ENCODE assay signal across 18 mouse cellular contexts in genomic region chr6:127365246-127365645, GRCm38 (mm10).
A peak's percentile ranks its signal among the peaks of the same experiment; 100 is the strongest.
DNase-seq lines count a peak whose midpoint lies in the region; ATAC-seq and TF ChIP-seq lines count a peak whose summit lies in the region.
"Had no signal": no experiment of that assay in that cellular context is flagged by ENCODE, and none has a peak within 500 bp of the region (broad histone marks: within the 10 kb centered on the region; RNA-seq: fewer than 3 reads in every experiment).

No protein-coding gene starts in this region.

- H3K27ac ChIP-seq in forebrain, embryonic 10.5 days, result peak overlapping the region; percentile 87
- no peak overlapping the region for H3K27ac ChIP-seq in forebrain, embryonic 11.5 days (ENCODE audit: low read depth, low read length)
- no peak overlapping the region for H3K27ac ChIP-seq in midbrain, embryonic 11.5 days (ENCODE audit: low read depth, low read length)
- no peak overlapping the region for H3K27ac ChIP-seq in midbrain, postnatal 0 days (ENCODE audit: low read depth, low read length)
- H3K27ac ChIP-seq: embryonic facial prominence, embryonic 13.5 days; hindbrain, embryonic 15.5 days had no signal

- no peak for ATAC-seq in forebrain, embryonic 11.5 days (replicated peaks; ENCODE audit: low FRiP score)
- ATAC-seq in midbrain, embryonic 11.5 days (ENCODE audit: low FRiP score), result no peak
- ATAC-seq in midbrain, postnatal 0 days (ENCODE audit: low FRiP score), result no peak
- peak; percentile 65 for ATAC-seq in inflammation-experienced regulatory T-cells, adult 6 months
- ATAC-seq: forebrain, embryonic 16.5 days had no signal

- peaks cover 73% of the 10 kb centered on the region for H3K27me3 ChIP-seq in forebrain, embryonic 10.5 days (ENCODE audit: poor library complexity, severe bottlenecking)
- no peaks in the 10 kb centered on the region for H3K27me3 ChIP-seq in forebrain, embryonic 11.5 days (ENCODE audit: control insufficient read depth, insufficient read depth, low read length)
- H3K27me3 ChIP-seq in midbrain, embryonic 11.5 days (ENCODE audit: control insufficient read depth, insufficient read depth, low read length), result no peaks in the 10 kb centered on the region
- no peaks in the 10 kb centered on the region for H3K27me3 ChIP-seq in midbrain, postnatal 0 days (ENCODE audit: insufficient read depth, low read length)
- H3K27me3 ChIP-seq: heart, embryonic 12.5 days; hindbrain, embryonic 15.5 days had no signal

- no peak overlapping the region for H3K4me2 ChIP-seq in forebrain, embryonic 11.5 days (ENCODE audit: low read depth, low read length, severe bottlenecking)
- H3K4me2 ChIP-seq in midbrain, embryonic 11.5 days, result no peak overlapping the region
- no peak overlapping the region for H3K4me2 ChIP-seq in midbrain, postnatal 0 days (ENCODE audit: low read depth, low read length, poor library complexity, severe bottlenecking)
- H3K4me2 ChIP-seq: embryonic facial prominence, embryonic 13.5 days; heart, embryonic 12.5 days; hindbrain, embryonic 15.5 days had no signal

- H3K4me3 ChIP-seq in forebrain, embryonic 10.5 days, result no peak overlapping the region
- no peak overlapping the region for H3K4me3 ChIP-seq in forebrain, embryonic 11.5 days (ENCODE audit: low read depth, low read length)
- H3K4me3 ChIP-seq in midbrain, embryonic 11.5 days (ENCODE audit: low read depth, low read length), result no peak overlapping the region
- no peak overlapping the region for H3K4me3 ChIP-seq in midbrain, postnatal 0 days (ENCODE audit: low read depth, low read length)
- H3K4me3 ChIP-seq: embryonic facial prominence, embryonic 13.5 days; heart, embryonic 12.5 days; hindbrain, embryonic 15.5 days; megakaryocyte, embryonic 14.5 days had no signal

- WGBS in forebrain, embryonic 10.5 days, result 54% methylated on average over 7 of the region's 7 CpGs
- WGBS in forebrain, embryonic 11.5 days, result 58% methylated on average over 7 of the region's 7 CpGs
- 41% methylated on average over 7 of the region's 7 CpGs for WGBS in midbrain, embryonic 11.5 days
- WGBS in midbrain, postnatal 0 days, result 48% methylated on average over 7 of the region's 7 CpGs

- H3K36me3 ChIP-seq in forebrain, embryonic 10.5 days (replicated peaks), result no peaks in the 10 kb centered on the region
- no peaks in the 10 kb centered on the region for H3K36me3 ChIP-seq in forebrain, embryonic 11.5 days (ENCODE audit: control insufficient read depth, insufficient read depth, low read length)
- no peaks in the 10 kb centered on the region for H3K36me3 ChIP-seq in midbrain, embryonic 11.5 days (ENCODE audit: control insufficient read depth, insufficient read depth, low read length)
- no peaks in the 10 kb centered on the region for H3K36me3 ChIP-seq in midbrain, postnatal 0 days (ENCODE audit: insufficient read depth, low read length)
- H3K36me3 ChIP-seq: embryonic facial prominence, embryonic 13.5 days; heart, embryonic 12.5 days; hindbrain, embryonic 15.5 days had no signal

- no peak for DNase-seq in forebrain, embryonic 10.5 days (ENCODE audit: extremely low spot score, low spot score)
- no peak for DNase-seq in forebrain, embryonic 11.5 days (ENCODE audit: low spot score)
- DNase-seq in midbrain, embryonic 11.5 days (ENCODE audit: low spot score, missing footprints), result peak; percentile 86
- no peak for DNase-seq in midbrain, postnatal 0 days (ENCODE audit: low spot score)
- peak; percentile 43 for DNase-seq in CD4-positive, CD25-positive, alpha-beta regulatory T cell, adult 2 months (ENCODE audit: low read depth, low spot score)
- no peak for DNase-seq in retina, embryonic 14.5 days (ENCODE audit: low spot score)
- DNase-seq in lung, adult 18-20 months, result no peak
- DNase-seq: cerebellum, adult 8-10 months; gastrocnemius, postnatal 36 days; kidney, adult 8-10 months; kidney, postnatal 14 days; thymus, postnatal 25 days had no signal

- peaks cover 49% of the 10 kb centered on the region for H3K4me1 ChIP-seq in forebrain, embryonic 10.5 days
- peaks cover 17% of the 10 kb centered on the region for H3K4me1 ChIP-seq in forebrain, embryonic 11.5 days (replicated peaks; ENCODE audit: control insufficient read depth, insufficient read depth, low read length)
- H3K4me1 ChIP-seq in midbrain, embryonic 11.5 days (ENCODE audit: control insufficient read depth, insufficient read depth, low read length), result peaks cover 39% of the 10 kb centered on the region
- H3K4me1 ChIP-seq in midbrain, postnatal 0 days (ENCODE audit: insufficient read depth, low read length), result no peaks in the 10 kb centered on the region

- H3K9me3 ChIP-seq in forebrain, embryonic 10.5 days, result no peaks in the 10 kb centered on the region
- H3K9me3 ChIP-seq in forebrain, embryonic 11.5 days (ENCODE audit: control insufficient read depth, low read length), result no peaks in the 10 kb centered on the region
- no peaks in the 10 kb centered on the region for H3K9me3 ChIP-seq in midbrain, embryonic 11.5 days (ENCODE audit: control insufficient read depth, low read length)
- no peaks in the 10 kb centered on the region for H3K9me3 ChIP-seq in midbrain, postnatal 0 days (ENCODE audit: low read length)
- H3K9me3 ChIP-seq: embryonic facial prominence, embryonic 13.5 days; heart, embryonic 12.5 days; hindbrain, embryonic 15.5 days had no signal

- no peak overlapping the region for H3K9ac ChIP-seq in forebrain, embryonic 11.5 days (ENCODE audit: low read length)
- no peak overlapping the region for H3K9ac ChIP-seq in midbrain, embryonic 11.5 days (ENCODE audit: low read length)
- no peak overlapping the region for H3K9ac ChIP-seq in midbrain, postnatal 0 days (replicated peaks; ENCODE audit: low read length, poor library complexity, severe bottlenecking)
- H3K9ac ChIP-seq: embryonic facial prominence, embryonic 13.5 days; heart, embryonic 12.5 days; hindbrain, embryonic 15.5 days had no signal

- TF ChIP-seq CTCF in midbrain, postnatal 0 days (IDR thresholded peaks at IDR 0.05), result no peak

Comparison
In these comparisons a context has a peak if more than half of its experiments do, and no peak if none do; other contexts are left out.
1. DNase-seq: peak in midbrain, embryonic 11.5 days (single experiment) and CD4-positive, CD25-positive, alpha-beta regulatory T cell, adult 2 months (single experiment); none in forebrain, embryonic 10.5 days (single experiment), forebrain, embryonic 11.5 days (single experiment), midbrain, postnatal 0 days (single experiment), retina, embryonic 14.5 days (single experiment) and lung, adult 18-20 months (0 of 2).